Mouse (Mus musculus) ES-Bruce4 (cell line): ENCODE measurements around the gene Ankrd34a. TPM values are rescaled to one million over a fixed set of nuclear protein-coding genes. Genes with fewer than 3 reads are reported as not detected.

Experiments
- H3K27ac ChIP-seq: 2 replicates; pipeline ENCODE4 v1.5.1; 2012; ENCODE audit warnings: low read length, inconsistent platforms; ENCODE audit not compliant: insufficient read depth
- H3K27me3 ChIP-seq: 2 replicates; pipeline ENCODE4 v1.6.1; 2012; ENCODE audit warnings: mild to moderate bottlenecking, low read length, inconsistent platforms; ENCODE audit not compliant: control insufficient read depth, poor library complexity, insufficient read depth, severe bottlenecking
- H3K36me3 ChIP-seq: 2 replicates; pipeline ENCODE4 v1.6.1; 2012; ENCODE audit warnings: inconsistent platforms, mild to moderate bottlenecking, low read length, moderate library complexity; ENCODE audit not compliant: control insufficient read depth, poor library complexity, insufficient read depth, severe bottlenecking
- H3K4me1 ChIP-seq: one replicate; pipeline ENCODE4 v1.8.1; 2011; ENCODE audit warnings: low read length; ENCODE audit not compliant: control insufficient read depth, insufficient read depth
- H3K4me3 ChIP-seq: 2 replicates; pipeline ENCODE4 v1.5.1; 2011; ENCODE audit warnings: low read depth, mild to moderate bottlenecking, low read length
- H3K9ac ChIP-seq: 2 replicates; pipeline ENCODE4 v1.6.1; 2012; ENCODE audit warnings: low read depth, mild to moderate bottlenecking, inconsistent platforms; ENCODE audit not compliant: poor library complexity, severe bottlenecking
- H3K9me3 ChIP-seq: replicated peaks from 2 replicates; pipeline ENCODE4 v1.6.1; 2012; ENCODE audit warnings: mild to moderate bottlenecking, low read length, inconsistent platforms; ENCODE audit not compliant: control insufficient read depth, poor library complexity, insufficient read depth, severe bottlenecking
- CTCF ChIP-seq: IDR thresholded peaks from one replicate; pipeline ENCODE4 v1.8.1; 2011; ENCODE audit warnings: low read depth, low read length
- EP300 ChIP-seq: IDR thresholded peaks from 2 replicates; pipeline ENCODE4 v1.6.1; 2011; ENCODE audit warnings: low read depth, low read length; ENCODE audit not compliant: insufficient read depth
- POLR2A ChIP-seq: IDR thresholded peaks from one replicate; pipeline ENCODE4 v1.8.1; 2011; ENCODE audit warnings: low read length; ENCODE audit not compliant: insufficient read depth
- polyA plus RNA-seq: library from polyadenylated mRNA; stranded (reverse); fragments of >200 nt; gene quantifications from 2 replicates; pipeline ENCODE4 v1.2.4, GENCODE M21; 2011; ENCODE audit warnings: low read depth; ENCODE audit not compliant: missing spikeins, insufficient read depth, insufficient read length

Ankrd34a gene
- polyA plus RNA-seq, 1 experiment, result 0.31 TPM

DNA sequence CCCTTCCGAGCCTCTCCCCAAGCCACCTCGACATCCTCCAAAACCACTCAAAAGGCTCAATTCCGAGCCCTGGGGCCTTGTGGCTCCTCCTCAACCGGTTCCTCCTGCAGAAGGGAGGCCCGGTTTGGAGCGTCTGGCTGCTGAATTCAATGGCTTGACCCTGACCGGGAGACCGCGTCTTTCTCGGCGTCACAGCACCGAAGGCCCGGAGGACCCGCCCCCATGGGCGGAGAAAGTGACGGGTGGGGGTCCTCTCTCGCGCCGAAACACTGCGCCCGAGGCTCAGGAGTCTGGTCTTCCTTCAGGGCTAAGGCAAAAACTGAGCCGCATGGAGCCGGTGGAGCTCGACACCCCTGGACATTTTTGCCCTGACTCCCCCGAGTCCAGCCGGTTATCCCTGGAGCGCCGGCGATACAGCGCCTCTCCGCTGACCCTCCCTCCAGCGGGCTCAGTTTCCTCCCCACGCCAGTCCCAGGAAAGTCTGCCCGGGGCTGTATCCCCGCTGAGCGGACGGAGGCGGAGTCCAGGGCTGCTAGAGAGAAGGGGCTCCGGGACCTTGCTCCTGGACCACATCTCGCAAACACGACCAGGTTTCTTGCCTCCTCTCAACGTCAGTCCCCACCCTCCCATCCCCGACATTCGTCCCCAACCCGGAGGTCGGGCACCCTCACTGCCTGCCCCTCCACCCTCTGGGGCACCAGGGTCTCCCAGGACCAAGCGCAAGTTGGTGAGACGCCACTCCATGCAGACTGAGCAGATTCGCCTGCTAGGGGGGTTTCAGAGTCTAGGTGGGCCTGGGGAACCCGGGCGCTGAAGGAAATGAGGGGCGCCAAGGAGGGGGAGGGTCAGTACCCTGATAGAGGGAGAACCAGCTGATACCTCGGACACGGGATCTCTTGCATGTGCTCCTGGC, 2.0 kb downstream of the Ankrd34a start:
- Histone ChIP-seq H3K9me3 (no peaks in the 10 kb centered on the region), H3K27ac (no peak overlapping the region), H3K36me3 (no peaks in the 10 kb centered on the region), H3K4me3 (peak overlapping the region; percentile 56), H3K4me1 (no peaks in the 10 kb centered on the region), H3K9ac (peak overlapping the region; percentile 19), H3K27me3 (no peaks in the 10 kb centered on the region)
- no peak for TF ChIP-seq CTCF
- no peak for TF ChIP-seq EP300
- no peak for TF ChIP-seq POLR2A

- Histone ChIP-seq H3K36me3 (no peaks in the 10 kb centered on the region), H3K9me3 (no peaks in the 10 kb centered on the region), H3K4me3 (peak overlapping the region; percentile 56; the same call in 1 of the 2 replicates), H3K27ac (no peak overlapping the region), H3K4me1 (no peaks in the 10 kb centered on the region), H3K27me3 (no peaks in the 10 kb centered on the region), H3K9ac (peak overlapping the region; percentile 19; the same call in 1 of the 2 replicates)
- TF ChIP-seq CTCF (no peak), EP300 (no peak), POLR2A (no peak)
These were observed 2.6 kb downstream of the Ankrd34a start for GRCm38 (mm10) chr3:96599069-96599393.

DNA sequence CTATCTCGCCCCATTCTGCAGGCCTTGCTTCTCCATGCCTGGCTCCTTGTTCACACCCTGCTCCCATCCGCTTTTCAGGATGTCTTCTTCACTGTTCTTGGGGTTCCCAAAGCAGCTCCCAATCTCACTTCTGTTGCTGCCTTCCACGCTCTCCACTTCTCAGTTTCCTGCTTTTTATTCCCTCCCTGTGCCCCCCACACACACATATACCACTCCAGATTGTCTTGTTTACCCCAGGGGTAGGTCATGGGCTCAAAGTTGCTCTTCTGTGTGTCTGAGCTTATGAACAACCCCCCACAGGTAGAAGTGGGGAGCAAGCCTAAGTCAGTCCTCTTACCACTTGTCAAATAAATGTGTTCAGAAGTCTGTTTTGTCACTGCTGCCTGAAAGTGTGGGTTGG, 3.0 kb downstream of the Ankrd34a start:
- H3K4me3 ChIP-seq, result no peak overlapping the region
- no peaks in the 10 kb centered on the region for H3K9me3 ChIP-seq
- TF ChIP-seq EP300, result no peak
- TF ChIP-seq POLR2A, result no peak
- no peak for TF ChIP-seq CTCF
- no peaks in the 10 kb centered on the region for H3K4me1 ChIP-seq
- H3K36me3 ChIP-seq, result no peaks in the 10 kb centered on the region
- no peak overlapping the region for H3K27ac ChIP-seq
- no peaks in the 10 kb centered on the region for H3K27me3 ChIP-seq
- no peak overlapping the region for H3K9ac ChIP-seq

GRCm38 (mm10) chr3:96600639-96601250, 4.3 kb downstream of the Ankrd34a start, which contains the start of gene Lix1l:
Lix1l (plus strand) TSS chr3:96601149.
- H3K4me1 ChIP-seq, result no peaks in the 10 kb centered on the region
- no peaks in the 10 kb centered on the region for H3K27me3 ChIP-seq
- H3K9me3 ChIP-seq, result no peaks in the 10 kb centered on the region
- no peak within 1 kb of the TSS for H3K27ac ChIP-seq
- H3K36me3 ChIP-seq, result no peaks in the 10 kb centered on the region
- peak within 1 kb of the TSS; percentile 59 for H3K4me3 ChIP-seq
- no peak for TF ChIP-seq CTCF
- TF ChIP-seq POLR2A, result no peak
- no peak for TF ChIP-seq EP300
- H3K9ac ChIP-seq, result 0 out of 2 replicates have a peak within 1 kb of the TSS, but pooled peaks have one; percentile 17

DNA sequence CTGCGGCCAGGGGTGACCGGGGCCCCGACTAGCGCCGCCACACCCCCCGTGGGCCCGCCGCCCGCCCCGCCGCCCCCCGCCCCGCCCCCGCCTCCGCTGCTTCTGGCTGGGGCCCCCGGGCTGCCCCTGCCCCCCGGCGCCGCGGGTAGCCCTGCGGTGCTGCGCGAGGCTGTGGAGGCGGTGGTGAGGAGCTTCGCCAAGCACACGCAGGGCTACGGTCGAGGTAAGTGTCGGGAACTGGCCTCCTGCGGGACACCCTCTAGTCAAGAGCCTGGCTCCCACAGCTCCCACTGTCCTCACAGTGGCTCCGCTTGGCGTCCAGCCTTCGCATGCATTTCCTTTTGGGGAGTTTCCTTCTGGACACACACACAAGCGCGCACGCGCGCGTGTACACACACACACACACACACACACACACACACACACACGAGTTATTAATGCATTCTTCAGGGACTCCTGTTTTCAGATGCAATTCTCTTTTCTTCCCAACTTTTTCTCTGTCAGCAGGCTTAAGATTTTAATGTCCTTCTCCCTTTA, 4.9 kb downstream of the Ankrd34a start:
- Histone ChIP-seq H3K4me1 (no peaks in the 10 kb centered on the region), H3K27ac (no peak overlapping the region), H3K36me3 (no peaks in the 10 kb centered on the region), H3K9ac (0 out of 2 replicates have a peak overlapping the region, but pooled peaks have one; percentile 17), H3K27me3 (no peaks in the 10 kb centered on the region), H3K4me3 (peak overlapping the region; percentile 59), H3K9me3 (no peaks in the 10 kb centered on the region)
- no peak for TF ChIP-seq CTCF
- TF ChIP-seq EP300, result no peak
- no peak for TF ChIP-seq POLR2A
